Mouse (Mus musculus) hindbrain, embryonic 16.5 days (tissue): ENCODE measurements around the gene Ifit1bl2. TPM values are rescaled to one million over a fixed set of nuclear protein-coding genes. Genes with fewer than 3 reads are reported as not detected.
"Not testable (repeated sequence)": the region's sequence is repeated elsewhere in the genome, so short reads cannot be mapped to it uniquely, and the experiment has no call there.

Experiments
- ATAC-seq: fragments of 200-750 bp; cut with Nextera tagmentation; 2 replicates; pipeline ENCODE4 v1.8.0; 2017; ENCODE audit warnings: moderate TSS enrichment, moderate library complexity
- H3K27ac ChIP-seq: fragments of 300-500 bp; sonication (generic); 2 replicates; pipeline ENCODE4 v1.5.1; 2014; ENCODE audit warnings: low read depth, mild to moderate bottlenecking, control low read depth, low read length, moderate library complexity
- H3K27me3 ChIP-seq: fragments of 300-500 bp; sonication (generic); replicated peaks from 2 replicates; pipeline ENCODE4 v1.6.1; 2014; ENCODE audit warnings: low read length; ENCODE audit not compliant: control insufficient read depth, insufficient read depth
- H3K36me3 ChIP-seq: fragments of 300-500 bp; sonication (generic); 2 replicates; pipeline ENCODE4 v1.6.1; 2014; ENCODE audit warnings: mild to moderate bottlenecking, low read length, moderate library complexity, mixed read lengths; ENCODE audit not compliant: control insufficient read depth, insufficient read depth
- H3K4me1 ChIP-seq: fragments of 300-500 bp; sonication (generic); 2 replicates; pipeline ENCODE4 v1.6.1; 2014; ENCODE audit warnings: low read depth, low read length; ENCODE audit not compliant: control insufficient read depth, insufficient read depth
- H3K4me2 ChIP-seq: fragments of 300-500 bp; sonication (generic); 2 replicates; pipeline ENCODE4 v1.6.1; 2014; ENCODE audit warnings: mild to moderate bottlenecking, low read length, control low read depth, moderate library complexity
- H3K4me3 ChIP-seq: fragments of 300-500 bp; sonication (generic); 2 replicates; pipeline ENCODE4 v1.5.1; 2014; ENCODE audit warnings: mild to moderate bottlenecking, low read length, control low read depth, moderate library complexity
- H3K9ac ChIP-seq: fragments of 300-500 bp; sonication (generic); 2 replicates; pipeline ENCODE4 v1.6.1; 2014; ENCODE audit warnings: low read depth, mild to moderate bottlenecking, control low read depth, low read length, moderate library complexity
- H3K9me3 ChIP-seq: fragments of 300-500 bp; sonication (generic); 2 replicates; pipeline ENCODE4 v1.6.1; 2014; ENCODE audit warnings: mild to moderate bottlenecking, low read length, moderate library complexity; ENCODE audit not compliant: control insufficient read depth
- WGBS: fragments of 180-500 bp; shearing (Covaris S2); extraction: QIAGEN DNeasy Blood & Tissue Kit; methylation state at CpG from one replicate; pipeline ENCODE4 v1.1.7; 2014; 5-methylcytosine and 5-hydroxymethylcytosine counted together
- polyA plus RNA-seq: library from polyadenylated mRNA; unstranded; fragments of >200 nt; fragmentation: Nextera tagmentation; extraction: Ambion mirVana; gene quantifications from 2 replicates; pipeline ENCODE4 v1.2.1, GENCODE M21; 2015

Gene Ifit1bl2
- polyA plus RNA-seq, 1 experiment from 2014 or later: 0.54 TPM

DNA sequence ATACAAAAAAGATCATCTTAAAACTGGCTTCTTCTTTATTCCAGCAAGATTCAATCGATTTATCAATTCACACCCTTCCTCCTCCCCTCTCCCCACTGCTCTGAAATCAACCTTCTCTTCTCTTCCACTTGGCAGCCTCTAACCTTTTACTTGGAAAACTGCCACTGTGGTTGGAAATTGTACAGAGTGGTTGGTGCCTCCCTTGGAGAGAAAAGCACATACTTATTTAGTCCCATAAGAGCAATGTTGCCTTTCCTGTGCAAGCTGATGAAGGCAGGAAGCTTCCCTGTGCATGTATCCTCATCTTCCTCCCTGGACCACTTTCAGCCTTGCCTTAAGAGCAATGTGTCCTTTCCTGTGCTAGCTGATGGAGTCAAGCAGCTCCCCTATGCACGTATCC lies 42.2 kb downstream of the Ifit1bl2 start:
- ATAC-seq: peak; percentile 65; the same call in 1 of the 2 replicates
- Histone ChIP-seq H3K4me2 (no peak overlapping the region), H3K4me1 (no peaks in the 10 kb centered on the region), H3K27me3 (no peaks in the 10 kb centered on the region), H3K36me3 (no peaks in the 10 kb centered on the region), H3K27ac (no peak overlapping the region), H3K9me3 (no peaks in the 10 kb centered on the region), H3K4me3 (no peak overlapping the region), H3K9ac (no peak overlapping the region)
- 71% methylated on average over 2 of the region's 2 CpGs for WGBS

DNA sequence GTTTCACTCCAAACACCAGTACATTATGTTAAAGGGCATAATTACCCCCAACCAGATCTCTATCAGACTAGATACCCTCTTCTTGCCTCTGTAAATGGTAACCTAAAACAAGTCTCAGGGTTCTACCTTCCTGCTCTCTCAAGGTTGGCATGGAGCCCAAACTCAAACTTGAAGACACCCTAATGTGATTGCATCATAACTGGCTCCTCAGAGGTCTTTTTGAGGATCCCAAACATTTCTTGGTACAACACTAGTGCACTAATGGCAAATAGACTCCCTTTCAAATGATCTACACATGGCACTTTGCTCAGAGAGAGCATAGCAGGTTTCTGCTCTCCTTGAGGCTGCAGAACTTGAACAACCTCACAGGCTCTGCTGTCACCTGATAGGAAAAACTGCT lies 43.7 kb downstream of the Ifit1bl2 start:
- Histone ChIP-seq H3K36me3 (no peaks in the 10 kb centered on the region), H3K27me3 (no peaks in the 10 kb centered on the region), H3K27ac (no peak overlapping the region), H3K4me1 (no peaks in the 10 kb centered on the region), H3K9me3 (no peaks in the 10 kb centered on the region), H3K4me3 (no peak overlapping the region), H3K4me2 (no peak overlapping the region), H3K9ac (no peak overlapping the region)
- no peak for ATAC-seq

GRCm38 (mm10) chr19:34594523-34594922 lies 46.0 kb downstream of the Ifit1bl2 start:
- H3K27me3 ChIP-seq, H3K9ac ChIP-seq, H3K36me3 ChIP-seq, H3K9me3 ChIP-seq, ATAC-seq, H3K4me1 ChIP-seq, H3K27ac ChIP-seq, H3K4me2 ChIP-seq, H3K4me3 ChIP-seq: not testable (repeated sequence)
- 83% methylated on average over 3 of the region's 3 CpGs for WGBS

- H3K4me2 ChIP-seq: no peak overlapping the region
- no peaks in the 10 kb centered on the region for H3K36me3 ChIP-seq
- ATAC-seq: no peak
- H3K27me3 ChIP-seq: no peaks in the 10 kb centered on the region
- no peaks in the 10 kb centered on the region for H3K4me1 ChIP-seq
- H3K27ac ChIP-seq: no peak overlapping the region
- H3K9me3 ChIP-seq: no peaks in the 10 kb centered on the region
- H3K9ac ChIP-seq: no peak overlapping the region
- no peak overlapping the region for H3K4me3 ChIP-seq
- 91% methylated on average over 2 of the region's 2 CpGs for WGBS
Measured at GRCm38 (mm10) chr19:34593456-34593855, 47.1 kb downstream of the Ifit1bl2 start.

DNA sequence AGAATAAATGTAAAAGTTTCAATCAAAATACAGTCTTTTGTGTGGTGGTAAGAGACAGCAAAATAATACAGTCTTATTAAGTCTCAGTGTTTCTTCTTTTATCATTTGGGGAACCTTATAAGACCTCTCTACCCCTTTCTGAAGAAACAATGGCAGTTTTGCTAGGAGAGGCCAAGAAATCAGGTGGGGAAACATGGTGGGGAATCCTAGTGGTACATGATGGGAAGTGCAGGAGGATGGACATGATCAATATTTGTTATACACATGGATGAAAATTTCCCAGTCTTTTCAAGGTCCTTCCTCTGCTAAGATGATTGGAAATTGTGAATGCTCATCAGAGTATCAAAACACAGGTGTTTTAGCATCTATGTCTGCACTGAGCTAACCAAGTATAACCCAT lies 51.6 kb downstream of the Ifit1bl2 start:
- no peak overlapping the region for H3K4me2 ChIP-seq
- H3K9me3 ChIP-seq: no peaks in the 10 kb centered on the region
- no peak overlapping the region for H3K9ac ChIP-seq
- H3K36me3 ChIP-seq: no peaks in the 10 kb centered on the region
- no peak overlapping the region for H3K27ac ChIP-seq
- no peaks in the 10 kb centered on the region for H3K27me3 ChIP-seq
- no peak overlapping the region for H3K4me3 ChIP-seq
- no peaks in the 10 kb centered on the region for H3K4me1 ChIP-seq
- no peak for ATAC-seq

DNA sequence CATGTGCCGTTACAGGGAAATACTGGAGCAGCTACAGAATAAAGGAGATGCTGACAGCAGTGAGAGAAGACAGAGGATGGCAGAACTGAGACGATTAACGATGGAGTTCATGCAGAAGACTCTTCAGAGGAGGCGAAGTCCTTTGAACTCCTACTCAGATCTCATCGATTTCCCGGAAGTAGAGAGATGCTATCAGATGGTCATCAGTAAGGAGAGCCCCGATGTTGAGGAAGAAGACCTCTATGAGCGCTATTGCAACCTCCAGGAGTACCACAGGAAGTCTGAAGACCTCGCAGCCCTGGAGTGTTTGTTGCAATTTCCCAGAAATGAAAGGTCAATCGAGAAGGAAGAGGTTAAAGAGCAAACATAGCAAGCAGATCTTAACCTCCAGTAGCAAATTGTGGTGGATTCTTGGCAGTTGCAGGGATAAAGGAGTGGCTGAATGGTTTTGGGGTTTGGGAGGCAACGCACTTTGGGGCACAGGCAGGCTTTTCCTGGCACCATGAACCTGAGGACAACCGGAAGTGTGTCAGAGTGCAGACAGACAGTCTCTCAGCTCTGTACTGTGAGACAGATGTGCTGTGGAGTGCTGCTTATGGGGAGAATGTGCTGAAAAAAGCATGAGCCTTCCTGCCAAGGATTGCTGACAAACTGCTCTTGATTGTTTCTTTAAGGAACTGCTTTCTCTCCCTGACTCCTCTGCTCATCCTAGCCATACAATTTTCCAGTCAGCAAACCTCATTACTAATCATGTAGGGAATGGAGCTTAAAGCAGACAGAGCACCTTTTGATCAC lies 52.4 kb downstream of the Ifit1bl2 start:
- not testable (repeated sequence) for H3K27ac ChIP-seq, H3K4me3 ChIP-seq, H3K4me2 ChIP-seq, H3K36me3 ChIP-seq, H3K4me1 ChIP-seq, H3K27me3 ChIP-seq, H3K9me3 ChIP-seq, H3K9ac ChIP-seq
- 81% methylated on average over 6 of the region's 12 CpGs for WGBS
- ATAC-seq: 0 out of 2 replicates have a peak, but pooled peaks have one; percentile 40

DNA sequence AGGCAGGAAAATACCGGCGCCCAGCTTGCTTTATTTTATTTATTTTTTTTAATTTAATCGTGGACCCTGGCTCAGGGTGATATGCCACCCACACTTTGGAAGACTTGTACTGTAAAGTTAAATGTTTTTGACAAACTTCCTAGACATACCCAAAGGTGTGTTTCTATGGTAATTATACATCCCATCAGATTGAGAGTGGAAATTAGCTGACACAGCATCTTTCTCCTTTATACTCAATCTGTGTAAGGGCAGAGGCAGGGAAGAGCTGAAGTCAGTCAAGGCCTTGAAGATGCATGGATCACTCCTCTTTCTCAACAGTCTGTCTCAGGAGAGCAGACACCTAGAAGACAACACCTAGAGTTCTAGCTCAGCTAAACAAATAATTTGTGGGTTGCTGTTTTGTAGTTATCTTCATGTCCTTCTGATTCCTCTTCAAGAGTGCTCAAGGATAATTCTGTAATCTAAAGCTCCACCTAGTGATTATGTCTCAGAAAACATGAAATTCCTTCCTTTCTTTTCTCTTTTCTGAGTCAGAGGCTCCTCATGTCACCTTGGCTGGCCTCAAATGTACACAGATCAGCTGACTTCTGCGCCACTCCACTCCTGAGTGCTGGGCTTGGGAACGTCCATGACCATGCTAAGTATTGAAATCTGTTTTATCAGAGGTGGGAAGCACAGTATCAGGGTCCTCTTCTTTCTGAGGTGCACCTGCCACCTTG lies 54.6 kb downstream of the Ifit1bl2 start:
- ATAC-seq: not testable (repeated sequence)
- 78% methylated on average over 5 of the region's 5 CpGs for WGBS

DNA sequence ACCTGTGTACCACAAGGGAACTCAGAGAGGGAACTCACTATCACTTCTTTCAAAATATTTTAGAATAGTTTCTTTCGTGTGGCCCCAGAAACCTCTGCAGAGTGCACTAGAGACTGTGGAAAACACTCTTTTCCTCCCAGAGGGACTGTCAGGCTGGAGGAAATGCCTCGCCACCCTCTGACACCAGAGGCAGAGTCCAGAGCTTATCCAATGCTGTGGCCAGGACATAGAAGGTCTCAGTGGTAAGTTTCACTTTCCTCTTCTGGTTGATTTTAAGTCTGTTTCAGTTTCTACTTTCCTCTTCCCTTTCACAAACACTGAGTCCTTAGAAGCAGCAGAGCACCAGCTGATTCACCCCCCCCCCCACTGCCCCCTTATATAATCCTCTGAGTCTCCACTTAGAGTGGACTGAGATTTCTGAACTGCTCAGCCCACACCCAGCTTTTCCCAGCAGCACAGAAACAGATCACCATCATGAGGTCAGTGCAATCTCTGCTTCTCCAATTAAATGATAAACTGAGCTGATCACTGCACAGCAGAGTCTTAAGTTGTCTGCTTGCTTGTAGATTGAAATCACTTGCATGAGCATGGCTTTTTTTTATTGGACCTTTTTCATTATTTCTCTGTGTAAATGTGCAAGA lies 57.3 kb downstream of the Ifit1bl2 start, which contains the start of gene Ifit3:
TSS of gene Ifit3 (plus strand) at position 406 of the 641 bp plus-strand sequence.
- 65% methylated on average over 2 of the region's 2 CpGs for WGBS
- not testable (repeated sequence) for H3K4me1 ChIP-seq, ATAC-seq, H3K9me3 ChIP-seq, H3K36me3 ChIP-seq, H3K4me3 ChIP-seq, H3K9ac ChIP-seq, H3K4me2 ChIP-seq, H3K27me3 ChIP-seq, H3K27ac ChIP-seq

More for the DNA sequence above, 54.6 kb downstream of the Ifit1bl2 start:
- H3K36me3 ChIP-seq, H3K4me1 ChIP-seq, H3K27ac ChIP-seq, H3K9ac ChIP-seq, H3K4me3 ChIP-seq, H3K4me2 ChIP-seq, H3K27me3 ChIP-seq, H3K9me3 ChIP-seq: not testable (repeated sequence)

- ATAC-seq, H3K36me3 ChIP-seq, H3K9ac ChIP-seq, H3K27me3 ChIP-seq, H3K4me1 ChIP-seq, H3K27ac ChIP-seq, H3K4me2 ChIP-seq, H3K9me3 ChIP-seq, H3K4me3 ChIP-seq: not testable (repeated sequence)
- whole genome bisulfite sequencing: 86% methylated on average over 2 of the region's 2 CpGs
Measured at GRCm38 (mm10) chr19:34582696-34583095, 57.8 kb downstream of the Ifit1bl2 start.
